Comparison of ENCODE assay signal across 11 mouse cellular contexts in genomic region chr9:52149286-52149685, GRCm38 (mm10). TPM values are rescaled to one million over a fixed set of nuclear protein-coding genes. Genes with fewer than 3 reads are reported as not detected.
DNase-seq lines count a peak whose midpoint lies in the region; ATAC-seq and TF ChIP-seq lines count a peak whose summit lies in the region.
"Had no signal": no experiment of that assay in that cellular context is flagged by ENCODE, and none has a peak within 500 bp of the region (broad histone marks: within the 10 kb centered on the region; RNA-seq: fewer than 3 reads in every experiment).

No protein-coding gene starts in this region.

- DNase-seq in lung, embryonic 14.5 days = peak; percentile 20
- DNase-seq in lung, postnatal 4 days = no peak
- peak; percentile 64 for DNase-seq in forelimb bud, embryonic 11.5 days (ENCODE audit: low read depth, low spot score)
- DNase-seq in limb, embryonic 14.5 days (ENCODE audit: low spot score) = peak; percentile 50
- no peak for DNase-seq in T-cell, adult 2 months (ENCODE audit: low spot score)
- no peak for DNase-seq in kidney, adult 11 months
- no peak for DNase-seq in liver, postnatal 0 days
- DNase-seq: cerebellum, postnatal 25 days; kidney, postnatal 4 days; thymus, postnatal 14 days had no signal

- TF ChIP-seq POLR2A in limb, embryonic 14.5 days (IDR thresholded peaks at IDR 0.05; ENCODE audit: borderline replicate concordance, extremely low read depth, insufficient read depth, insufficient read length) = no peak

- H3K4me2 ChIP-seq in lung, embryonic 14.5 days = no peak overlapping the region
- no peak overlapping the region for H3K4me2 ChIP-seq in limb, embryonic 14.5 days (replicated peaks; ENCODE audit: low read depth, low read length, severe bottlenecking)
- no peak overlapping the region for H3K4me2 ChIP-seq in stomach, embryonic 16.5 days (ENCODE audit: low read depth, low read length)
- H3K4me2 ChIP-seq in liver, postnatal 0 days (ENCODE audit: low read depth, low read length) = no peak overlapping the region

- H3K9ac ChIP-seq in lung, embryonic 14.5 days = no peak overlapping the region
- no peak overlapping the region for H3K9ac ChIP-seq in limb, embryonic 14.5 days (ENCODE audit: low read depth, low read length, severe bottlenecking)
- H3K9ac ChIP-seq in stomach, embryonic 16.5 days (ENCODE audit: low read length) = no peak overlapping the region
- H3K9ac ChIP-seq in liver, postnatal 0 days (replicated peaks) = no peak overlapping the region

- H3K27ac ChIP-seq in lung, embryonic 14.5 days (ENCODE audit: low read depth) = no peak overlapping the region
- H3K27ac ChIP-seq in limb, embryonic 14.5 days (replicated peaks; ENCODE audit: low read depth, low read length) = no peak overlapping the region
- no peak overlapping the region for H3K27ac ChIP-seq in stomach, embryonic 16.5 days (ENCODE audit: low read length)
- H3K27ac ChIP-seq in liver, postnatal 0 days (ENCODE audit: low read depth) = no peak overlapping the region

- no peak overlapping the region for H3K4me3 ChIP-seq in lung, embryonic 14.5 days (ENCODE audit: low read depth, low read length)
- no peak overlapping the region for H3K4me3 ChIP-seq in limb, embryonic 14.5 days (replicated peaks; ENCODE audit: low read length)
- H3K4me3 ChIP-seq in stomach, embryonic 16.5 days (replicated peaks; ENCODE audit: low read length) = no peak overlapping the region
- H3K4me3 ChIP-seq in liver, postnatal 0 days (ENCODE audit: low read depth, low read length) = no peak overlapping the region

- no peak for TF ChIP-seq CTCF in lung, embryonic 14.5 days (IDR thresholded peaks at IDR 0.05; ENCODE audit: low read depth)
- no peak for TF ChIP-seq CTCF in liver, postnatal 0 days (IDR thresholded peaks at IDR 0.05; ENCODE audit: low read depth)

- peak; percentile 28; the same call in 1 of the 2 replicates for ATAC-seq in lung, embryonic 14.5 days (ENCODE audit: insufficient read depth)
- ATAC-seq in limb, embryonic 14.5 days (ENCODE audit: low FRiP score, low read depth) = peak; percentile 77
- peak; percentile 64 for ATAC-seq in stomach, embryonic 16.5 days (ENCODE audit: insufficient read depth, low FRiP score)
- ATAC-seq in liver, postnatal 0 days = no peak; the same call in 1 of the 2 replicates

- H3K27me3 ChIP-seq in lung, embryonic 14.5 days (ENCODE audit: insufficient read depth, low read length) = no peaks in the 10 kb centered on the region
- H3K27me3 ChIP-seq in limb, embryonic 14.5 days (ENCODE audit: control insufficient read depth, insufficient read depth, low read length) = no peaks in the 10 kb centered on the region
- no peaks in the 10 kb centered on the region for H3K27me3 ChIP-seq in stomach, embryonic 16.5 days (ENCODE audit: control insufficient read depth, insufficient read depth, low read length)
- no peaks in the 10 kb centered on the region for H3K27me3 ChIP-seq in liver, postnatal 0 days (ENCODE audit: insufficient read depth, low read length)

- no peaks in the 10 kb centered on the region for H3K36me3 ChIP-seq in lung, embryonic 14.5 days (ENCODE audit: insufficient read depth)
- H3K36me3 ChIP-seq in limb, embryonic 14.5 days (ENCODE audit: control insufficient read depth, insufficient read depth, low read length) = no peaks in the 10 kb centered on the region
- no peaks in the 10 kb centered on the region for H3K36me3 ChIP-seq in stomach, embryonic 16.5 days (ENCODE audit: control insufficient read depth, insufficient read depth, low read length)
- H3K36me3 ChIP-seq in liver, postnatal 0 days (replicated peaks; ENCODE audit: insufficient read depth, low read length) = no peaks in the 10 kb centered on the region

- H3K4me1 ChIP-seq in lung, embryonic 14.5 days (ENCODE audit: insufficient read depth) = no peaks in the 10 kb centered on the region
- peaks cover 7% of the 10 kb centered on the region; the same call in 1 of the 2 replicates for H3K4me1 ChIP-seq in limb, embryonic 14.5 days (ENCODE audit: control insufficient read depth, insufficient read depth, low read length)
- peaks cover 6% of the 10 kb centered on the region for H3K4me1 ChIP-seq in stomach, embryonic 16.5 days (ENCODE audit: control insufficient read depth, insufficient read depth, low read length)
- H3K4me1 ChIP-seq in liver, postnatal 0 days (ENCODE audit: insufficient read depth) = no peaks in the 10 kb centered on the region

- TF ChIP-seq EP300 in liver, postnatal 0 days (IDR thresholded peaks at IDR 0.05; ENCODE audit: low read depth) = no peak

- no peaks in the 10 kb centered on the region for H3K9me3 ChIP-seq in lung, embryonic 14.5 days (ENCODE audit: low read depth, low read length)
- no peaks in the 10 kb centered on the region for H3K9me3 ChIP-seq in limb, embryonic 14.5 days (ENCODE audit: control insufficient read depth, low read length)
- no peaks in the 10 kb centered on the region for H3K9me3 ChIP-seq in stomach, embryonic 16.5 days (replicated peaks; ENCODE audit: control insufficient read depth, low read length)
- H3K9me3 ChIP-seq in liver, postnatal 0 days (ENCODE audit: low read length) = no peaks in the 10 kb centered on the region

- WGBS in lung, embryonic 14.5 days = 17% methylated on average over 4 of the region's 4 CpGs
- WGBS in limb, embryonic 14.5 days = 21% methylated on average over 4 of the region's 4 CpGs
- WGBS in stomach, embryonic 16.5 days = 25% methylated on average over 4 of the region's 4 CpGs
- WGBS in liver, postnatal 0 days (ENCODE audit: insufficient replicate concordance) = 59% methylated on average over 4 of the region's 4 CpGs

RNA-seq across cellular contexts. Expression of gene Zc3h12c, which starts 19.1 kb away (rescaled TPM):
- 4.5 and 4.7 TPM in 2 replicates for polyA plus RNA-seq in lung, embryonic 14.5 days (2014; fragmentation: Nextera tagmentation; extraction: Ambion mirVana)
- polyA plus RNA-seq in limb, embryonic 14.5 days (2012; rRNA removed) = 2.9 and 3.5 TPM in 2 replicates
- 4.6 and 4.7 TPM in 2 replicates for polyA plus RNA-seq in limb, embryonic 14.5 days (2014; fragmentation: Nextera tagmentation; extraction: Ambion mirVana)
- 1.5 and 2.2 TPM in 2 replicates for polyA plus RNA-seq in stomach, embryonic 16.5 days (2015; fragmentation: Nextera tagmentation; extraction: Ambion mirVana)
- polyA plus RNA-seq in liver, postnatal 0 days (2015; fragmentation: Nextera tagmentation; extraction: Ambion mirVana) = 0.72 and 0.75 TPM in 2 replicates

Comparison
In these comparisons a context has a peak if more than half of its experiments do, and no peak if none do; other contexts are left out.
1. DNase-seq: peak in lung, embryonic 14.5 days (single experiment), forelimb bud, embryonic 11.5 days (single experiment) and limb, embryonic 14.5 days (single experiment); none in lung, postnatal 4 days (0 of 2), T-cell, adult 2 months (single experiment), kidney, adult 11 months (single experiment) and liver, postnatal 0 days (single experiment).